Mouse (Mus musculus) erythroblast, embryonic 14.5 days (primary cell): ENCODE data around the gene Cdc27.

Experiments used
- GATA1 ChIP-seq: IDR thresholded peaks from 2 replicates; pipeline ENCODE4 v1.6.1; 2012; ENCODE audit warnings: low read length, inconsistent platforms, mixed read lengths
- TAL1 ChIP-seq: IDR thresholded peaks from 3 replicates; pipeline ENCODE4 v1.6.1; 2012; ENCODE audit warnings: low read length, inconsistent platforms, mixed read lengths

DNA sequence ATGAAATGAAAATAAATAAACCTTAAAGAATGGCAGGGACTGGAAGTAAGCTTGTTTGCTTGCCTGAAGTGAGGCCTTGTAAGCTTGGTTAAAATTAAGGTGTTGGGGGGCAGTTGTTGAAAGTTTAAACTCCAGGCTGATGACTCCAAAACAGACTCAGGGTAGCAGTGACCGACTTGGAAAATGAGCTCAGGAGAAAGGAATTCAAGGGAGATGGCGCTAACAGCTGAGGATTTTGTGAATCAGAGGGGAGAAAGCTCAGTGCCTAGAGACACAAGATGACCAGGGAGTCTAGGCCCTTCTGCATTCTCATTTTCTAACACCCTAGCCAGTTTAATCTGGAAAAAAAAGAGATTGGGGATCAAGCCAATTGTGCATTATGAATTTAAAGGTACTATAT is 10.6 kb upstream of the Cdc27 start:
- no peak for TF ChIP-seq GATA1
- TF ChIP-seq TAL1 = no peak
